Mouse (Mus musculus): ENCODE data around the gene Tmem238.

- TF ChIP-seq POLR2A (IDR thresholded peaks at IDR 0.05; ENCODE audit: extremely low read depth, insufficient read depth, low read length) (no peak), CTCF (IDR thresholded peaks at IDR 0.05; ENCODE audit: extremely low read depth, insufficient read depth, low read length) (no peak)
Measured at GRCm38 (mm10) chr7:4748321-4748720, 41.1 kb downstream of the Tmem238 start.
